Mouse (Mus musculus) heart, postnatal 0 days (tissue): ENCODE results near the gene Pnpla8.

Source experiments
- CTCF ChIP-seq: IDR thresholded peaks from 2 replicates; pipeline ENCODE4 v1.5.1; 2016; ENCODE audit warnings: antibody characterized with exemption, control low read depth, low read depth
- EP300 ChIP-seq: IDR thresholded peaks from 2 replicates; pipeline ENCODE4 v1.6.1; 2016; ENCODE audit warnings: antibody characterized with exemption, low read depth

DNA sequence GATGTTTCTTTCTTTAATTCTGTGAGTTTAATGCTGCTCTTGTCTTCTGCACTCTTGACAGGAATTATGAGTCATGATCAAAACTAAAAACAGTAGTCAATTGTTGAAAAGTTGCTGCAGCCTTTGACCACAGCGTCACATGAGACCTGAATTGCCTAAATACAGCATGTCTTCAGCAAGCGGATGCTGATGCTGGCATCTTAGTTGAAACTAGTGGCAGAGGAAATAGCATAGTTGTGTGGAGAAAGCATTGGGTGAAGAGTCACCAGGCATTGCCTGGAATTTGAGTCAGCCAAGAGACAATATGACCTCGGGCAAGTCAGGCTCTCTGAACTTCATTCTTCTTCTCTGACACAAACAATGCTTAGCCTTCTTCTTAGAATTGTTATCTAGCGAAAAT is 133.9 kb downstream of the Pnpla8 start:
- TF ChIP-seq CTCF = no peak
- TF ChIP-seq EP300 = no peak
